Mouse (Mus musculus): ENCODE measurements at regions not wholly inside any gene's neighbourhood (a gene's known extent, or its start where the extent isn't known, plus 50 kb on each side); places are given as distances from the start of the nearest gene placed in this dataset.

GRCm38 (mm10) chr9:33769811-33770210, 715.9 kb upstream of the Kirrel3 start:
- DNase-seq (ENCODE audit: low read depth, low spot score): peak; percentile 32

GRCm38 (mm10) chr9:33774178-33774577, 711.5 kb upstream of the Kirrel3 start:
- DNase-seq (ENCODE audit: low read depth, low spot score): no peak

GRCm38 (mm10) chr9:33790617-33791016, 695.1 kb upstream of the Kirrel3 start:
- no peak for DNase-seq (ENCODE audit: low read depth, low spot score)

GRCm38 (mm10) chr9:33800250-33800649, 685.4 kb upstream of the Kirrel3 start:
- DNase-seq (ENCODE audit: low read depth, low spot score): no peak

- DNase-seq (ENCODE audit: low read depth, low spot score): no peak
Measured at GRCm38 (mm10) chr9:33800763-33801162, 684.9 kb upstream of the Kirrel3 start.

- DNase-seq (ENCODE audit: low read depth, low spot score): no peak
Measured at GRCm38 (mm10) chr9:33814739-33815368, 670.8 kb upstream of the Kirrel3 start.

- DNase-seq (ENCODE audit: low read depth, low spot score): no peak
Measured at GRCm38 (mm10) chr9:33822574-33823394, 662.9 kb upstream of the Kirrel3 start.

GRCm38 (mm10) chr9:33826116-33826515, 659.6 kb upstream of the Kirrel3 start:
- no peak for DNase-seq (ENCODE audit: low read depth, low spot score)

GRCm38 (mm10) chr9:33827409-33827808, 658.3 kb upstream of the Kirrel3 start:
- no peak for DNase-seq (ENCODE audit: low read depth, low spot score)

- DNase-seq (ENCODE audit: low read depth, low spot score): no peak
Measured at GRCm38 (mm10) chr9:33837666-33838380, 647.9 kb upstream of the Kirrel3 start.

- no peak for DNase-seq (ENCODE audit: low read depth, low spot score)
Measured at GRCm38 (mm10) chr9:33849623-33850022, 636.1 kb upstream of the Kirrel3 start.

GRCm38 (mm10) chr9:33850024-33850423, 635.7 kb upstream of the Kirrel3 start:
- DNase-seq (ENCODE audit: low read depth, low spot score): no peak

- DNase-seq (ENCODE audit: low read depth, low spot score): no peak
Measured at GRCm38 (mm10) chr9:33850993-33851392, 634.7 kb upstream of the Kirrel3 start.

GRCm38 (mm10) chr9:33856169-33856568, 629.5 kb upstream of the Kirrel3 start:
- DNase-seq (ENCODE audit: low read depth, low spot score): peak; percentile 24

- no peak for DNase-seq (ENCODE audit: low read depth, low spot score)
Measured at GRCm38 (mm10) chr9:33858511-33858910, 627.2 kb upstream of the Kirrel3 start.

- DNase-seq (ENCODE audit: low read depth, low spot score): no peak
Measured at GRCm38 (mm10) chr9:33868666-33869065, 617.0 kb upstream of the Kirrel3 start.

GRCm38 (mm10) chr9:33887279-33887678, 598.4 kb upstream of the Kirrel3 start:
- no peak for DNase-seq (ENCODE audit: low read depth, low spot score)

- DNase-seq (ENCODE audit: low read depth, low spot score): no peak
Measured at GRCm38 (mm10) chr9:33892001-33892400, 593.7 kb upstream of the Kirrel3 start.

GRCm38 (mm10) chr9:33901313-33902076, 584.2 kb upstream of the Kirrel3 start:
- no peak for DNase-seq (ENCODE audit: low read depth, low spot score)

- DNase-seq (ENCODE audit: low read depth, low spot score): no peak
Measured at GRCm38 (mm10) chr9:33903991-33904570, 581.6 kb upstream of the Kirrel3 start.

GRCm38 (mm10) chr9:33914919-33915318, 570.8 kb upstream of the Kirrel3 start:
- DNase-seq (ENCODE audit: low read depth, low spot score): no peak

All from ZHBTc4 (cell line).